Mouse (Mus musculus) small intestine, adult 2 months (tissue): ENCODE results near the gene Nalcn.

Experiments used
- CTCF ChIP-seq: fragments of 200-500 bp; IDR thresholded peaks from 2 replicates; pipeline ENCODE4 v1.5.1; 2012; ENCODE audit warnings: low read depth, mild to moderate bottlenecking, control low read depth, inconsistent platforms, low read length, moderate library complexity, mixed read lengths; ENCODE audit not compliant: insufficient replicate concordance, insufficient read length; ENCODE audit errors: extremely low read depth
- POLR2A ChIP-seq: fragments of 200-500 bp; IDR thresholded peaks from 2 replicates; pipeline ENCODE4 v1.6.1; 2012; ENCODE audit warnings: low read depth, mild to moderate bottlenecking, control low read depth, inconsistent platforms, low read length, moderate library complexity

GRCm38 (mm10) chr14:123376167-123376855 is 250.6 kb downstream of the Nalcn start:
- TF ChIP-seq CTCF (no peak), POLR2A (no peak)
